23 mouse cellular contexts compared by ENCODE assay signal in genomic region chr14:103296227-103296626, GRCm38 (mm10). TPM values are rescaled to one million over a fixed set of nuclear protein-coding genes. Genes with fewer than 3 reads are reported as not detected.
DNase-seq lines count a peak whose midpoint lies in the region; ATAC-seq and TF ChIP-seq lines count a peak whose summit lies in the region.
"Had no signal": no experiment of that assay in that cellular context is flagged by ENCODE, and none has a peak within 500 bp of the region (broad histone marks: within the 10 kb centered on the region; RNA-seq: fewer than 3 reads in every experiment).

No protein-coding gene starts in this region.

- no peaks in the 10 kb centered on the region for H3K27me3 ChIP-seq in midbrain, embryonic 11.5 days (ENCODE audit: control insufficient read depth, insufficient read depth, low read length)
- no peaks in the 10 kb centered on the region for H3K27me3 ChIP-seq in midbrain, embryonic 14.5 days (ENCODE audit: control insufficient read depth, insufficient read depth, low read length)
- H3K27me3 ChIP-seq in CH12.LX (replicated peaks) = no peaks in the 10 kb centered on the region
- H3K27me3 ChIP-seq: embryonic facial prominence, embryonic 12.5 days; forebrain, embryonic 13.5 days; forebrain, embryonic 15.5 days had no signal

- peak; percentile 56; the same call in 1 of the 2 replicates for TF ChIP-seq EP300 in CH12.LX (IDR thresholded peaks at IDR 0.05; ENCODE audit: low read length)

- TF ChIP-seq CTCF in CH12.LX (conservative IDR thresholded peaks at IDR 0.05 in 1 of 2, IDR thresholded peaks at IDR 0.05 in 1 of 2; ENCODE audit: low read depth in 2 of 2, low read length in 2 of 2) = no peak

- no peak for TF ChIP-seq POLR2A in CH12.LX (IDR thresholded peaks at IDR 0.05; ENCODE audit: low read depth, low read length)

- H3K36me3 ChIP-seq in midbrain, embryonic 11.5 days (ENCODE audit: control insufficient read depth, insufficient read depth, low read length) = peaks cover 3% of the 10 kb centered on the region; the same call in 1 of the 2 replicates
- peaks cover 44% of the 10 kb centered on the region for H3K36me3 ChIP-seq in midbrain, embryonic 14.5 days (ENCODE audit: control insufficient read depth, insufficient read depth, low read length)
- H3K36me3 ChIP-seq in CH12.LX (replicated peaks in 1 of 2; ENCODE audit: control insufficient read depth in 1 of 2, insufficient read depth in 1 of 2, low read length in 1 of 2) = peaks cover 24 to 57% of the 10 kb centered on the region in 2 experiments

- WGBS in midbrain, embryonic 11.5 days = 98% methylated on average over 2 of the region's 2 CpGs
- WGBS in midbrain, embryonic 14.5 days = 98% methylated on average over 2 of the region's 2 CpGs

- in situ Hi-C loops in CH12.LX (cut with MboI; ENCODE audit: low pct_ligation_motif_present, low pct_unique_long_range_greater_than_20kb, low sequenced_read_pairs) = no loop called here

- H3K4me1 ChIP-seq in midbrain, embryonic 11.5 days (ENCODE audit: control insufficient read depth, insufficient read depth, low read length) = no peaks in the 10 kb centered on the region
- H3K4me1 ChIP-seq in midbrain, embryonic 14.5 days (ENCODE audit: control insufficient read depth, insufficient read depth, low read length) = no peaks in the 10 kb centered on the region
- H3K4me1 ChIP-seq in CH12.LX (ENCODE audit: control insufficient read depth in 1 of 2, insufficient read depth in 2 of 2) = peaks cover 0 to 35% of the 10 kb centered on the region in 2 experiments; a peak in 2 of 4 replicates
- H3K4me1 ChIP-seq: embryonic facial prominence, embryonic 10.5 days; embryonic facial prominence, embryonic 12.5 days; forebrain, embryonic 13.5 days; forebrain, embryonic 15.5 days had no signal

- H3K9ac ChIP-seq in midbrain, embryonic 11.5 days (ENCODE audit: low read length) = no peak overlapping the region
- no peak overlapping the region for H3K9ac ChIP-seq in midbrain, embryonic 14.5 days (replicated peaks; ENCODE audit: low read length)
- H3K9ac ChIP-seq in CH12.LX (ENCODE audit: insufficient read depth, low read depth) = no peak overlapping the region
- H3K9ac ChIP-seq: embryonic facial prominence, embryonic 12.5 days; forebrain, embryonic 13.5 days; forebrain, embryonic 15.5 days; forebrain, postnatal 0 days had no signal

- no peaks in the 10 kb centered on the region for H3K9me3 ChIP-seq in midbrain, embryonic 11.5 days (ENCODE audit: control insufficient read depth, low read length)
- H3K9me3 ChIP-seq in midbrain, embryonic 14.5 days (ENCODE audit: control insufficient read depth, low read length) = no peaks in the 10 kb centered on the region
- peaks cover 6% of the 10 kb centered on the region for H3K9me3 ChIP-seq in CH12.LX (replicated peaks; ENCODE audit: low read length)
- H3K9me3 ChIP-seq: embryonic facial prominence, embryonic 10.5 days; embryonic facial prominence, embryonic 12.5 days; forebrain, embryonic 13.5 days; forebrain, embryonic 15.5 days had no signal

- dilution Hi-C loops in CH12.LX (cut with MboI; ENCODE audit: extremely low pct_ligation_motif_present, extremely low pct_unique_long_range_greater_than_20kb, low sequenced_read_pairs) = no loop called here

- peak; percentile 41 for DNase-seq in midbrain, embryonic 11.5 days (ENCODE audit: low spot score, missing footprints)
- DNase-seq in midbrain, embryonic 14.5 days = no peak
- DNase-seq in 416B (ENCODE audit: low read depth) (peak; percentile 13), CH12.LX (ENCODE audit: extremely low read depth) (peak; percentile 34)
- DNase-seq in kidney, adult 18-20 months = no peak
- DNase-seq: adrenal gland, adult 2 months; adrenal gland, postnatal 10 days; adrenal gland, postnatal 25 days; B cell, adult 2 months; cerebellum, adult 11 months; cerebellum, adult 18-20 months; cerebellum, adult 8-10 months; cerebellum, adult 9-11 months; cerebellum, postnatal 14 days; cerebellum, postnatal 36 days; embryo, embryonic 11 days; forebrain, postnatal 0 days had no signal

- ATAC-seq in midbrain, embryonic 11.5 days (ENCODE audit: low FRiP score) = no peak
- no peak for ATAC-seq in midbrain, embryonic 14.5 days (ENCODE audit: low FRiP score, low TSS enrichment)
- no peak for ATAC-seq in granulocyte monocyte progenitor cell, adult 5-6 weeks (replicated peaks; ENCODE audit: poor library complexity, severe bottlenecking)
- ATAC-seq: CD4-positive, CD25-positive, alpha-beta regulatory T cell, adult 4 months; forebrain, embryonic 13.5 days; forebrain, embryonic 15.5 days; forebrain, postnatal 0 days had no signal

- no peak overlapping the region for H3K27ac ChIP-seq in midbrain, embryonic 11.5 days (ENCODE audit: low read depth, low read length)
- H3K27ac ChIP-seq in midbrain, embryonic 14.5 days (replicated peaks; ENCODE audit: low read depth, low read length) = no peak overlapping the region
- no peak overlapping the region for H3K27ac ChIP-seq in CH12.LX (ENCODE audit: insufficient read depth, low read depth)
- H3K27ac ChIP-seq: embryonic facial prominence, embryonic 10.5 days; embryonic facial prominence, embryonic 12.5 days; forebrain, embryonic 13.5 days; forebrain, embryonic 15.5 days had no signal

- no peak for TF ChIP-seq RAD21 in CH12.LX (IDR thresholded peaks at IDR 0.05; ENCODE audit: low read depth, low read length)

- no peak overlapping the region for H3K4me2 ChIP-seq in midbrain, embryonic 11.5 days
- H3K4me2 ChIP-seq in midbrain, embryonic 14.5 days (ENCODE audit: low read length) = no peak overlapping the region
- no peak overlapping the region for H3K4me2 ChIP-seq in CH12.LX (ENCODE audit: insufficient read depth, low read depth, poor library complexity, severe bottlenecking)
- H3K4me2 ChIP-seq: embryonic facial prominence, embryonic 12.5 days; forebrain, embryonic 13.5 days; forebrain, embryonic 15.5 days had no signal

- no peak overlapping the region for H3K4me3 ChIP-seq in midbrain, embryonic 11.5 days (ENCODE audit: low read depth, low read length)
- H3K4me3 ChIP-seq in midbrain, embryonic 14.5 days (replicated peaks; ENCODE audit: low read depth, low read length) = no peak overlapping the region
- no peak overlapping the region for H3K4me3 ChIP-seq in CH12.LX (replicated peaks in 1 of 3; ENCODE audit: low read depth in 2 of 3, low read length in 2 of 3, poor library complexity in 1 of 3)
- H3K4me3 ChIP-seq: embryonic facial prominence, embryonic 10.5 days; embryonic facial prominence, embryonic 12.5 days; forebrain, embryonic 13.5 days; forebrain, embryonic 15.5 days had no signal

- H3K79me2 ChIP-seq in CH12.LX (replicated peaks; ENCODE audit: control insufficient read depth, extremely low read depth, insufficient read depth, poor library complexity, severe bottlenecking) = no peaks in the 10 kb centered on the region

TF ChIP-seq in CH12.LX, 34 proteins besides CTCF, POLR2A, EP300 and RAD21:
- TF ChIP-seq SMC3 (IDR thresholded peaks at IDR 0.05; ENCODE audit: low read depth, low read length) (no peak), NRF1 (IDR thresholded peaks at IDR 0.05; ENCODE audit: low read depth, low read length) (no peak), MAFK (IDR thresholded peaks at IDR 0.05; ENCODE audit: insufficient replicate concordance, low read length) (no peak), ELF1 (IDR thresholded peaks at IDR 0.05; ENCODE audit: low read depth, low read length) (no peak), HCFC1 (IDR thresholded peaks at IDR 0.05; ENCODE audit: low read depth, low read length) (no peak), ETS1 (conservative IDR thresholded peaks at IDR 0.05; ENCODE audit: low read depth, low read length) (no peak), MYC (IDR thresholded peaks at IDR 0.05; ENCODE audit: low read depth, low read length) (no peak), ZMIZ1 (IDR thresholded peaks at IDR 0.05; ENCODE audit: low read depth, low read length) (no peak), E2F4 (IDR thresholded peaks at IDR 0.05; ENCODE audit: insufficient replicate concordance, low read depth, low read length) (no peak), ZKSCAN1 (IDR thresholded peaks at IDR 0.05; ENCODE audit: borderline replicate concordance, low read depth, low read length) (no peak), BHLHE40 (IDR thresholded peaks at IDR 0.05; ENCODE audit: low read depth, low read length) (no peak), GABPA (IDR thresholded peaks at IDR 0.05; ENCODE audit: insufficient replicate concordance, low read depth, low read length) (no peak), ZNF384 (IDR thresholded peaks at IDR 0.05; ENCODE audit: low read depth, low read length) (no peak), UBTF (IDR thresholded peaks at IDR 0.05; ENCODE audit: low read depth, low read length) (no peak), MEF2A (IDR thresholded peaks at IDR 0.05; ENCODE audit: borderline replicate concordance, low read depth, low read length) (no peak), CHD1 (IDR thresholded peaks at IDR 0.05; ENCODE audit: low read depth, low read length) (no peak)
TF ChIP-seq in CH12.LX: peak in this region for 0.

RNA-seq across cellular contexts. Expression of gene Mycbp2, which starts 50.4 kb away (rescaled TPM):
- polyA plus RNA-seq in midbrain, embryonic 11.5 days (2014; fragmentation: Nextera tagmentation; extraction: Ambion mirVana) = 24.8 and 25.7 TPM in 2 replicates
- polyA plus RNA-seq in midbrain, embryonic 14.5 days (2014; fragmentation: Nextera tagmentation; extraction: Ambion mirVana) = 77.2 and 77.6 TPM in 2 replicates
- total RNA-seq in CH12.LX (2012; rRNA removed) = 26.8 and 29.5 TPM in 2 replicates
- total RNA-seq in CH12.LX (2014; rRNA removed) = 25.8 and 25.9 TPM in 2 replicates
- polyA plus RNA-seq in CH12.LX (2012; ENCODE audit: insufficient read length, low read depth) = 53.2 and 60.1 TPM in 2 replicates
- total RNA-seq in granulocyte monocyte progenitor cell, adult 5-6 weeks (2014; fragmentation: Nextera tagmentation) = 65.3 and 70.9 TPM in 2 replicates
- 51.7 and 54.5 TPM in 2 replicates for total RNA-seq in granulocyte monocyte progenitor cell, adult 5-6 weeks (2017)

Comparison
In these comparisons a context has a peak if more than half of its experiments do, and no peak if none do; other contexts are left out.
1. DNase-seq: peak in midbrain, embryonic 11.5 days (single experiment), 416B (single experiment) and CH12.LX (single experiment); none in midbrain, embryonic 14.5 days (single experiment) and kidney, adult 18-20 months (single experiment).